Mouse (Mus musculus): ENCODE results near the gene Grhpr.
"Not testable (repeated sequence)": the region's sequence is repeated elsewhere in the genome, so short reads cannot be mapped to it uniquely, and the experiment has no call there.

Gene Grhpr

DNA sequence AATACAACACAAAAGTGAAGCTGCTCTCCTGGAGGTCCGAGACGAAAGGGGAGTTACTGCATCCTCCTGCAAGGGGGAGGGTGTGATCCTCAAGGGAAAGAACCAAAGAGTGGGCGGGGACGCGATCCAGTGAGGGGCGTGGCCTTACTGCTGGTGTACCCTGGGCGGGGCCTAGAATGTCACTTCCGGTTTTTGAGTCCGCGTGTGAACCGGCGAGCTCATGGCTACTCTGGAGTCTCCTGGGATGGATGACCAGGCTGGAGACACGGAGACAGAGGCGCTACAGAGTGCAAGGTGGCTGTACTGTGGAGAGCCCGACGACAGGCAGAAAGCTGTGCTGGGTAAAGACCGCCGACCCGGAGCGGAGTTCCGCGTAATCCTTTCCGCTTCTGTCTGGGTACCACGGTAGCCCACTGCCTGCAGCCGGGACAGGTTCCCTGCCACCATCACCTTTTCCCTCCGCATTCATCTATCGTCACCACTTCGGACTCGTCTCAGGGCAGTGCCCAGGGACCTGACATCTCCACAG is 37.3 kb downstream of the Grhpr start, which contains the start of gene Polr1e:
TSS of gene Polr1e (plus strand) at position 132 of the 529 bp plus-strand sequence.
- peak; percentile 99 for DNase-seq

DNA sequence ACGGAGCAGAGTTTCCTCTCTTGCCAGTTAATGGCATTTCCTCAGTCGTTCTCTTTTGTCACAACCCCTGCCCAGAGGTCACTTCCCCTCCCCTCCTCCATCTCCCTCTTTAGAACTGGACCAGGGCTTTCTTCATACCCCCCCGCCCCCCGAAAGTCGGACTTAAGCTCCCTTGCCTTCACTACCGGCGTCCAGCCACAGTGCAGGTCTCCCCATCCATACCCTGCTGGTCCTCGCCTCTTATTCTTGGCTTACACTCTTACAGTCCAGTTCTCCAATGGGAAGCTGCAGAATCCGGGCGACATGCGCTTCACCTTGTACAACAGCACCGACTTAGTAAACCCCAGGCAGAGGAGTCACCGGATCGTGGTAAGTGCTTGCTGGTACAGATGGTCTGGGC is 37.8 kb downstream of the Grhpr start:
- DNase-seq, result no peak

DNA sequence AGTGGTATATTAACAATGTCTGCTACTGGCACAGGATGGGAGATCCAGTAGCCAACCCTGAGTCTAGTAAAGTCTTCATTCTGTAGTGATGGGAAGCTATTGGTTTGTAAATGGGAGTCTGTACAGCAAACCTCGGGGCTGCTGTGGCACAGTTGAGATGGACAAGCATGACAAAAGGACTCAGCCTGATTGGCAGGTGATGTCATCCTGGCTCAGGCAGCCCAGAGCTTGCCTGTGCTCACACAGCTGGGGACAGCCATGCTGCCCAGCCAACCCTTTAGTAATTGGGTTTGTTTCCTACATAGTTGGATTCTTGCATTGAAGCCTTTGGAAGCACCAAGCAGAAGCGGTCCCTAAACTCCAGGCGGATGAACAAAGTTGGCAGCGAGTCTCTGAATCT is 45.3 kb downstream of the Grhpr start:
- DNase-seq, result no peak

DNA sequence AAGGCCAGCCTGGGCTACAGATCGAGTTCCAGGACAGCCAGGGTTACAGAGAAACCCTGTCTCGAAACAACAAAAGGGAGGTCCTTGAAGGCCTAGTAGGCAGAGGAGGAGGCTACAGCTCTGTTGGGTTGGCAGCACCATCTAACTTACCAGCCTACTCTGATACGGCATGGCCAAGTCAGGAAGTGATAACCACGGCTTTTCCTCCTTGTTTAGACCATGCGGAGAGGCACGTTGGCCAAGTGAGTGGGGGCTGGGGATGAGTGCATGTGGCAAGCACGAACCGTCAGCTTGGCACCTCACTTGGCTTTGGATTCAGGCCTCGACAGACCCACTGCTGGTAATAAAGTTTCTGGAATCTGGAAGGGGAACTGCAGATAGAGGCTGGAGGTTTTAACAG is 51.4 kb downstream of the Grhpr start:
- no peak for DNase-seq

DNA sequence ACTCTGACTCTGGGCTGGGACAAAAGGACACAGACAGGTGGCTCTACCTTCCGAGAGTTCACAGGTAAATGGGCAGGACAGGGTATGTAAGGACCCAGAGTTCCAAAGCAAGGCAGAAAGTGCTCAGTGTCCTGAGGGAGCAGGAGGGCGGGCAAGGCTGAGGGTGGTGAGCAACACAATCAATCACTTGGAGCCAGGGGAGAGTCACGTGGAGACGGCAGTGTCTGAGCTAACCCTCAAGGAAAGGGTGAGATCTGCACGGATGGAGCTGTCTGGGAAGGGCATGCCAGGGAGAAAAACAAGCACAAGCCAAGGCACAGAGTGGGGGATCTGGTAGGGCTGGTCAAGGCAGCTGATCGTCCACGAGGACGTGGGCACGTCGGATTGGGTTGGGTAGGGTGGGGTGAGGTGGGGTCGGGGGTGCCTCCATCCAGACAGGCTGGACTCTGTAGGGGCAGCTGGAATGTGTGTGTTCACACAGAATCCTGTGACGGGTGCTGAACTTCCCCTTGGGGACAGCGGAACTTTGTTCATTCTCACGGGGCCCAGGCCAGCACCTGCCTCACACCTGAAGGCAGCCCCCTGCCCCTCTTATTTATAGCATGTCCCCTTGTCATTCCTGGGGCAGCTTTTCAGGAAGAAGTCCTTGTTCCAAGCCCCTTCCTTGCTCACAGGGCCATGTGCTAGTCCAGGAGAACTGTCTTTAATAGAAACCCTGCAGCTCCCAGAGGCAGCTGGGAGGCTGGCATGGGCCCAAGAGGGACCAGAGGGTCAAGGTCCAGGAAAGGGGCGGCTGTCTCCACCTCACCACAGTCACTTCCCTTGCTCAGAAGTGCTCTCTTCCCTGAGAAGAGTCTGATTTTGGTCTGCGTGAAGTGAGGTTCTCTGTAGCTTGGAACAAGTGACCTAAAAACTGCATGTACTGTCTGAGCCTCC is 53.8 kb downstream of the Grhpr start:
- DNase-seq, result peak; percentile 65

DNA sequence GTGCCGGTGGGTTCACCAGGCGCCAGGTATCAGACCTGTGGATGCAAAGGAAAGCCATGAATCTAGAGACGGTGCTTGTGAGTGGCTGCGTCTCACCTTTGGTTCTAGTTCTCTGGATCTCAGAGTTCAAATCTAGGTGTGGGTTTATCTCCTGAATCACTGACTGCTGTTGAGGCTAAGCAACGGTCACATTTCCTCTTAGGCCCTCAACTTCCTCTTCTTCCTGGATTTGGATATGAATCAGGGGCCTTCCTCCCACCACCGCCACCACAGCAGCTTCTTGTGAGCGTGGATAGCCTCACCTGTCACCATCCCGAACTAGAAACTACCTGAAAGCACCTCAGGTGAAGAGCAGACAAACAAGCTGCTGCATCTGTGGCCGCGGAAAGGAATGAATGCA is 54.9 kb downstream of the Grhpr start:
- no peak for DNase-seq

DNA sequence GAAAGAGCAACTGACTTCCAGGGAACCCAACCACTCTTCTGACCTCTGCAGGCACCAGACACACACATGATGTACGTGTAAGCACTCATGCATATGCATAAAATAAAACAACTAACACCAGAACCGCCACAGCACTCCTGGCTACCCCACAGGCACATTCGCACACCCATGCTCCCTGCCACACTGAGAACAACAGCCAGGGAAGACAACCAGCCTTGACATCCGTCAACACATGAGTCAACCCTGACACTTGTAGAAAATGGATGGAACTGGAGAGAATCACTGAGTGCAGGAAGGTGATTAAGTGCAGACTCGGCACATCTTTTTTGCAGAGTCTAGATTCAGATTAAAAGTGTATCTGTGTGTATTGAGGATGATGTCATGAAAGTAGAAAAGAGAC is 55.4 kb downstream of the Grhpr start:
- DNase-seq, result no peak

DNA sequence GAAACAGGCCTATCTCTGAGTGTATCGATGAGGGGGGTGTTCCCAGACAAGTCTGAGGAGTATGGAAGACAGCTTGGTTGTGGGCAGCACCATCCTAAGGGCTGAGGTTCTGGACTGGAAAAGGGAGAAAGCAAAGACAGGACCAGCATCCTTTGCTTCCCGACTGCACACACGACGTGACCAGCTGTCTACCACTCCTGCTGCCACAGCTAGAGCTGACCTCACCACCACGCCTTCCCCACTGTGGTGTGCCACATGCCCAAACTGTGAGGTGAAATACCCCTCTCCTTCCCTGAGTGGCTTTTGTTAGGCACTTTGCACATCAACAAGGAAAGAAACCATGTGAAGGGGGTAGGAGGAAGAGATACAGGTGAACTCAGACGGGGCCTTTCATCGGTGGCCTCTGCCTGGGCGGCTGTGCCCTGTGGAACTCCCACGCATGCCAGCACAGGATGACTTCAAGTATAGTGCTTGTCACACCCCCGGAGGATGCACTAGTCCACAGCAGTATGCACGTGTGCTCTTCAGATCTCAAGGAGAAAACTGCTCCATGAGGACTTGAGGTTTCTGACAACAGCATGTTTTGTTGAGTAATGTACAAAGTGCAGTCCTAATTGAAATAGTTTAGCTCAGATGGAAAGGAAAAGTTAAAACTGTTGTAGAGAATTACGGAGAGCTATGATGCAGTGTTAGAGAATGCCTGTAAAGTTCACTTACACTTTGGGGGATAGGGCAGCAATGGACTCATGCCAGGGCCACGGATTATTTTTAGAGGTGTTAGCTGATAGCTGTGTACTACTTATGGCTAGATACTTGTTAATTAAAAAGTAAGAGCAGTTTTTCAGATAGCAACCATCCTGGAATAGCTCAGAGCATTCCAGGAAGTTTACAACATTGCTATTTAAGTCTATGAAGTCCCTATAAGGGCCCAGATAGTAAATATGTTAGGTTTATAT is 56.5 kb downstream of the Grhpr start:
- peak; percentile 52 for DNase-seq

DNA sequence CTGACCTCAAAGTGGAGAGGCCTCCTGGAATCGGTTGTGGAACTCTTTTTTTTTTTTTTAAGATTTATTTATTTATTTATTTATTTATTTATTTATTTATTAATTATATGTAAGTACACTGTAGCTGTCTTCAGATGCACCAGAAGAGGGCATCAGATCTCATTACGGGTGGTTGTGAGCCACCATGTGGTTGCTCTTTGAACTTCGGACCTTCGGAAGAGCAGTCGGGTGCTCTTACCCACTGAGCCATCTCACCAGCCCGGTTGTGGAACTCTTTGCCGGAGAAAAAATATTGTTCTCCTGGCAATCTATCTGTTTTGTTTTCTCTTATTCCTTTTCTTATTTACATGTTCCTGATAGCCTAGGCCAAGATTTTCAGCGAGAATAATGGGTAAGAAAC is 57.7 kb downstream of the Grhpr start:
- DNase-seq, result peak; percentile 19

DNA sequence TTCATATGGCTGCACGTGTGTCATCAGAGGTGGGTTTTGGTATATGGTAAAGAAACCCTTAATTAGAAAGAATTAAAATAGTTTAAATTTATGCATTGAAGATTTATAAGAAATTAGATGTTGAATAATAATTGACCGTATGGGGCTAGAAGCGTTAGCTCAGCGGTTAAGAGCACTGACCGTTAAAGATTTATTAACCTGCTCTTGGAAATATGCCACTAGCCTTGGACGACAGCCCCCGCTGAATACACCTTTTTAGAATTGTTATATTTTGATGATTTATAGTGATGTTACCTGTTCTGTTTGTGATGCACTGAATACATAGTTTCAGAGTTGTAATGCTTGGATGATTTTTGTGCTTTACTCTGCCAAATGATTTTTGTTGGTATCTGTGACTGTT is 58.4 kb downstream of the Grhpr start:
- not testable (repeated sequence) for DNase-seq

Measured in lung, postnatal 10 days (tissue).